Mouse (Mus musculus): ENCODE data around the gene Jchain. TPM values are rescaled to one million over a fixed set of nuclear protein-coding genes. Genes with fewer than 3 reads are reported as not detected.

The Jchain gene
- polyA plus RNA-seq, 1 experiment from 2014 or later, result 0.06 TPM

GRCm38 (mm10) chr5:88508555-88508954 is 19.1 kb downstream of the Jchain start:
- H3K36me3 ChIP-seq (replicated peaks), result no peaks in the 10 kb centered on the region
- no peaks in the 10 kb centered on the region for H3K27me3 ChIP-seq
- WGBS (ENCODE audit: insufficient replicate concordance), result 16% methylated on average over 1 of the region's 1 CpGs
- no peaks in the 10 kb centered on the region for H3K9me3 ChIP-seq (replicated peaks)
- H3K27ac ChIP-seq (replicated peaks), result no peak overlapping the region
- H3K4me3 ChIP-seq (replicated peaks), result no peak overlapping the region
- no peaks in the 10 kb centered on the region for H3K4me1 ChIP-seq (replicated peaks)
- no peak for ATAC-seq (ENCODE audit: insufficient read depth)
- no peak overlapping the region for H3K9ac ChIP-seq
- no peak overlapping the region for H3K4me2 ChIP-seq

GRCm38 (mm10) chr5:88499781-88500180 is 27.9 kb downstream of the Jchain start:
- H3K4me1 ChIP-seq (replicated peaks), result no peaks in the 10 kb centered on the region
- no peaks in the 10 kb centered on the region for H3K27me3 ChIP-seq
- no peak overlapping the region for H3K9ac ChIP-seq
- ATAC-seq (ENCODE audit: insufficient read depth), result no peak
- no peaks in the 10 kb centered on the region for H3K9me3 ChIP-seq (replicated peaks)
- H3K4me2 ChIP-seq, result no peak overlapping the region
- no peaks in the 10 kb centered on the region for H3K36me3 ChIP-seq (replicated peaks)
- WGBS (ENCODE audit: insufficient replicate concordance), result 77% methylated on average over 3 of the region's 3 CpGs
- H3K27ac ChIP-seq (replicated peaks), result no peak overlapping the region
- H3K4me3 ChIP-seq (replicated peaks), result no peak overlapping the region

GRCm38 (mm10) chr5:88491111-88491510 is 36.6 kb downstream of the Jchain start:
- Histone ChIP-seq H3K27ac (replicated peaks) (no peak overlapping the region), H3K36me3 (replicated peaks) (no peaks in the 10 kb centered on the region), H3K9ac (no peak overlapping the region), H3K27me3 (no peaks in the 10 kb centered on the region), H3K4me1 (replicated peaks) (no peaks in the 10 kb centered on the region), H3K4me3 (replicated peaks) (no peak overlapping the region), H3K9me3 (replicated peaks) (no peaks in the 10 kb centered on the region), H3K4me2 (no peak overlapping the region)
- ATAC-seq (ENCODE audit: insufficient read depth), result no peak
- 58% methylated on average over 5 of the region's 5 CpGs for WGBS (ENCODE audit: insufficient replicate concordance)

- no peak overlapping the region for H3K27ac ChIP-seq (replicated peaks)
- no peaks in the 10 kb centered on the region for H3K4me1 ChIP-seq (replicated peaks)
- H3K36me3 ChIP-seq (replicated peaks), result no peaks in the 10 kb centered on the region
- no peak overlapping the region for H3K4me2 ChIP-seq
- no peaks in the 10 kb centered on the region for H3K27me3 ChIP-seq
- no peak overlapping the region for H3K9ac ChIP-seq
- no peaks in the 10 kb centered on the region for H3K9me3 ChIP-seq (replicated peaks)
- WGBS (ENCODE audit: insufficient replicate concordance), result 32% methylated on average over 2 of the region's 2 CpGs
- no peak overlapping the region for H3K4me3 ChIP-seq (replicated peaks)
- no peak for ATAC-seq (ENCODE audit: insufficient read depth)
These were observed 38.7 kb downstream of the Jchain start for GRCm38 (mm10) chr5:88489004-88489403.

- H3K27me3 ChIP-seq, result no peaks in the 10 kb centered on the region
- no peak within 1 kb of the TSS for H3K27ac ChIP-seq (replicated peaks)
- H3K9ac ChIP-seq, result no peak within 1 kb of the TSS
- no peak within 1 kb of the TSS for H3K4me3 ChIP-seq (replicated peaks)
- no peaks in the 10 kb centered on the region for H3K4me1 ChIP-seq (replicated peaks)
- no peak within 1 kb of the TSS for H3K4me2 ChIP-seq
- no peaks in the 10 kb centered on the region for H3K36me3 ChIP-seq (replicated peaks)
- no peaks in the 10 kb centered on the region for H3K9me3 ChIP-seq (replicated peaks)
- no peak for ATAC-seq (ENCODE audit: insufficient read depth)
These were observed 40.0 kb downstream of the Jchain start, which contains the start of gene Enam for GRCm38 (mm10) chr5:88487675-88488074. Gene Enam (plus strand): TSS chr5:88487975.

Other genes starting within 250 kb of the Jchain start
- not detected in 2 replicates for gene Prol1, start 210.6 kb downstream of the Jchain start, polyA plus RNA-seq (2015; fragmentation: Nextera tagmentation; extraction: Ambion mirVana)
- not detected in 2 replicates for gene Amtn, start 151.8 kb downstream of the Jchain start, polyA plus RNA-seq (2015; fragmentation: Nextera tagmentation; extraction: Ambion mirVana)
- not detected in 2 replicates for gene Ambn, start 71.9 kb downstream of the Jchain start, polyA plus RNA-seq (2015; fragmentation: Nextera tagmentation; extraction: Ambion mirVana)
- gene Enam, start 39.9 kb downstream of the Jchain start, polyA plus RNA-seq (2015; fragmentation: Nextera tagmentation; extraction: Ambion mirVana), result not detected in 2 replicates
- gene Utp3, start 26.6 kb upstream of the Jchain start, polyA plus RNA-seq (2015; fragmentation: Nextera tagmentation; extraction: Ambion mirVana), result 27.6 and 28.0 TPM in 2 replicates
- 4.5 and 5.6 TPM in 2 replicates for gene Rufy3, start 37.1 kb upstream of the Jchain start, polyA plus RNA-seq (2015; fragmentation: Nextera tagmentation; extraction: Ambion mirVana)
- 25.6 and 26.7 TPM in 2 replicates for gene Grsf1, start 148.3 kb upstream of the Jchain start, polyA plus RNA-seq (2015; fragmentation: Nextera tagmentation; extraction: Ambion mirVana)
- gene Mob1b, start 193.0 kb upstream of the Jchain start, polyA plus RNA-seq (2015; fragmentation: Nextera tagmentation; extraction: Ambion mirVana), result 9.1 and 9.4 TPM in 2 replicates
- gene Dck, start 237.1 kb upstream of the Jchain start, polyA plus RNA-seq (2015; fragmentation: Nextera tagmentation; extraction: Ambion mirVana), result 90.6 and 96.1 TPM in 2 replicates